Mouse (Mus musculus): ENCODE measurements around the gene Eps8l1.
"Not testable (repeated sequence)": the region's sequence is repeated elsewhere in the genome, so short reads cannot be mapped to it uniquely, and the experiment has no call there.

The Eps8l1 gene

GRCm38 (mm10) chr7:4460576-4461434 is at the start of gene Eps8l1:
Gene Eps8l1 (plus strand): TSS chr7:4460674.
- DNase-seq (ENCODE audit: low spot score in 2 of 2), result no peak

DNA sequence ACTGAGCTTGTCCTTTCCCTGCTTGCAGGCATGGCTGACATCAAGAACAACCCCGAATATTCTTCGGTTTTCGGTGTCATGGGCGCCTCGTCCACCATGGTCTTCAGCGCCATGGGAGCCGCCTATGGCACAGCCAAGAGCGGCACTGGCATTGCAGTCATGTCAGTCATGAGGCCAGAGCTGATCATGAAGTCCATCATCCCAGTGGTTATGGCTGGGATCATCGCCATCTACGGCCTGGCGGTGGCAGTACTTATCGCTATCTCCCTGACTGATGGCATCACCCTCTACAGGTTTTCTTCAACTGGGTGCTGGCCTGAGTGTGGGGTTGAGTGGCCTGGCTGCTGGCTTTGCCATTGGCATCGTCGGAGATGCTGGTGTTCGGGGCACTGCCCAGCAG is 48.1 kb upstream of the Eps8l1 start:
- not testable (repeated sequence) for DNase-seq (ENCODE audit: low spot score in 2 of 2)

GRCm38 (mm10) chr7:4419681-4420080 is 40.8 kb upstream of the Eps8l1 start:
- no peak for DNase-seq (ENCODE audit: low spot score in 2 of 2)

DNA sequence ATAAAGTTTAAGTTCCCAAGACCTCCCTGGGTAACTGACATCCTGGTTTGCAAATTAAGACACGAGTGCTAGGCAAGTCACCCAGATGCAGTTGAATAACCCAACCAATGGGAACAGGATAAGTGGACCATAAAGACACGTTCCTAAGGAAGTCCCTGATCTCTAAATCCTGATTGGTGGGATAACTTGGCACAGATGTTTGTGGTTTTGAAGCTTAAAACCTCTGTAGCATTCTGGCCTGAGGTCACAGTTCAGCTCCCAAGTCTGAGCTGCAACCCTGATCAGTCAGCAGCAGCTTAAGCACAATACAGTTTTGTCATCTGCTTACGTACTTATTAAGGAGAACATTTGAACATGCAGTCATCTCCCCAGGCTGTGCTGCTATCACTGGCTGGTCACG is 40.2 kb upstream of the Eps8l1 start:
- DNase-seq (ENCODE audit: low spot score in 2 of 2), result no peak

DNA sequence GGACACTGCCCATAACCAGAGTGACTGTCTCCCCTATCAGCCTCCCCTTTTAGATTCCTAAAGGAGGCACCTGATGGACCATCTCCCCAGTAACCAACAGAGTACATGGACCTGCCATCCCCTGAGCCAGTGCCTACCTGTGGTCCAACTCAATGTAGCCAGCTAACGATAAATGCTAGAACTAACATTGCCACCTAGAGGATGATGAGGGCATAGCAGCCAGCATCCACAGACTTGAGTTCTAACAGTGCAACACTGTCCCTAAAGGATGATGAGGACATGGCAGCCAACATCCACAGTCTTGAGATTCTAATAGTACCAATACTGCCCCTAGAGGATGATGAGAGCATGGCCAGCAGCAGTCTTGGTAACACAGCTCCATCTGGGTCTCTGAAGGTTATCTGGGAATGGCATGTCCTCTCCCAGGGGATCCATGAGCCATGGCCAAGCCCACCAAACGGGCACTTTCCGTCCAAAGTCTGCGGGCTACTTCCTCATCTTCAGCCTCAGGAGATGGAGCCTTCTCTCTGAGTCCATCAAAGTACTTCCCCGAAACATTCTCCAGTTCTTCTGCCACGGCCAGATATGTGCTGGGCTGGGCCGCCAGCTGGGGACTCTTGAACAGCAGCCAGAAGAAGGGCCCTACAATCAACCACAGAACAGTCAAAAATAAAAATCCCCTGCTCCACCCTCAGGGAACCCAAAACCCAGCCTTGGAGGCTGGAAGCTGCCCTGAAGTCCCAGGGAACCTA is 33.1 kb upstream of the Eps8l1 start:
- DNase-seq (ENCODE audit: low spot score in 2 of 2), result peak; percentile 68 to 90

DNA sequence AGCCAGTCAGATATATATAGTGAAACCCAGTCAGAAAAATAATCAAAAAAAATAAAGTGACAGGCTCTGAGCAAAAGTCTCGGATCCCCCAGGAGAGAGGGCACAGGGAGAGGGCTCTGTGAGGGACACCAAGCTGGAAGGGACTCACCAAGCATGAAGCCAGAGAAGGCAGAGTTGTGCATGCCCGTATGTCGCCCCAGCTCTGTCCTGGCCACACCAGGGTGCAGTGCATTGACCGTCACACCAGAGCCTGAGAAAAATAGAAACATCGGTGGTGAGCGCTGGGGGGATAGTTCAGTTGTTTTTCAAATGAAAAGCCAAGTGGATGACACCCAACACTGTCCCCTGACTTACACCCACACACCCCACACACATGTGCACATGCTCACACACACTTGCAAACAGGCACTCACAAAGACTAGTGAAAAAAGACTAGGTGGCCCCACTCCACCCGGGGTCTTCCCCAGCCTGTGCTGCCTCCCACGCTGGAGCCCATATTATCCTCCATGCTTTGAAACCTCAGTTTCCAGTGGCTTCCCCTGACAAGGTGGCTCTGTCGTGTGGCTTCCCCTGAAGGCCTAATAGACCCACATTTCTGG is 30.1 kb upstream of the Eps8l1 start:
- no peak for DNase-seq (ENCODE audit: low spot score in 2 of 2)

- DNase-seq (ENCODE audit: low spot score in 2 of 2), result peak; percentile 53 to 83
Measured at GRCm38 (mm10) chr7:4431548-4431947, 28.9 kb upstream of the Eps8l1 start.

GRCm38 (mm10) chr7:4432026-4432425 is 28.4 kb upstream of the Eps8l1 start:
- no peak for DNase-seq (ENCODE audit: low spot score in 2 of 2)

GRCm38 (mm10) chr7:4437721-4438120 is 22.8 kb upstream of the Eps8l1 start:
- peak in 1 of 2 experiments; percentile 4 for DNase-seq (ENCODE audit: low spot score in 2 of 2)

- DNase-seq (ENCODE audit: low spot score in 2 of 2), result no peak
Measured at GRCm38 (mm10) chr7:4440549-4440948, 19.9 kb upstream of the Eps8l1 start.

DNA sequence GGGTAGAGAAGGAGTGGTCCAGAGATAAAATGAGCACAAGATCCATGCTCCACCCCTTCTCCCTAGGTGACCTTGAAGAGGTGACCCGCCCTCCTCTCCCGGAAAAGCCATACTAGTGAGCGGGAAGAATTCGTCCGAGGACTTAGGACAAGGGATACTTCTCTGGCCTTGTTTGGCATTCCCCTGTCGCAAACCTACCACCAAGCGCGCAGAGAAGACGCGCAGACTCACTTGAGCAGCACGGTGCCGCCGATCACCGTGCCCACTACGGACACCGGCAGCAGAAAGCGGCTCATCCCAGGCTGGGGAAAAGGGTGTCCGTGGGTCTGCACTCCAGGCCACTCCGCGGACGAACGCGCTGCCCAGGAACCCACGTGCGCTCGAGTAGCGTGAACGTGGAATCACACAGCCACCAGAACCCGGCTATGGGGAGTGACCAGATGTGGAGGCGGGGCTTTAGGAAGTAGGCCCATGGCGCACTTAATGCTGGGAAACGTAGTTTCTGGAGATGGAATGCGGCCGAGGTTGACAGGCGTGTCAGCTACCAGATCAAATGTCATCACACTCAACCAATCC is 15.2 kb upstream of the Eps8l1 start, which contains the start of gene Rdh13:
Rdh13 (minus strand) TSS at position 434 of the 576 bp plus-strand sequence.
- peak; percentile 60 to 86 for DNase-seq (ENCODE audit: low spot score in 2 of 2)

DNA sequence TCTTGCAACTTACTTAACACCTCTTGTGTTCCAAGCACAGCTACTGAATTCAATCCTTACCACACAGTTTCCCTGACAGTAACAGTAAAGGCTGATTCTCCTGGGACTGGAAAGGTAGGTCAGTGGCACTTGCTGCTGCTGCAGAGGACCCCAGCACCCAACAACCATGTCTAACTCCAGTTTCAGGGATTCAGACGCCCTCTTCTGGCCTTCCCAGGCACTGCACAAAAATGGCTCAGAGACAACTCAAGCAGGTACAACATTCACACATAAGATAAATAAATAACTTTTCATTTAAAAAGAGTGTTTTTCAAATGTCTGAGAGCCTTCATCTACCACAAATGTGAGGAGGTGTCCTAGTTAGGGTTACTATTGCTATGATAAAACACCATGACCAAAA is 13.3 kb upstream of the Eps8l1 start:
- DNase-seq (ENCODE audit: low spot score in 2 of 2), result peak in 1 of 2 experiments; percentile 32

DNA sequence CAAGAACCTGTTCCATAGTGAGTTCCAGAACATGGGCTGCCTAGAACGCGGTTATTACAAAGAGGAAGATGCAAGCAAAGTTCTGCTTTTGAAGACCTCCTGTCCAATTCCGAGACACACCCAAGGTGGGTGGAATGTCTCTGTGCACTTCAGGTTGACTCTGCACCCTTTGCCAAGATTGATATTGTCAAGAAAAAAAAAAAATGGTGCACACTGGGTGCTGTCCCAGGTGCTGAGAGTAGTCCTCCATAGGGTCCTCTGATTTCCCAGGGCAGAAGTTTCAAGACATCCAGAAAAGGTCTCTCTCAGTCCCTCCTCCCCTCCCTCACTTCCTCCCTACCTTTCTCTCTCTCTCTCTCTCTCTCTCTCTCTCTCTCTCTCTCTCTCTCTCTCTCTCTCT is 12.0 kb upstream of the Eps8l1 start:
- no peak for DNase-seq (ENCODE audit: low spot score in 2 of 2)

DNA sequence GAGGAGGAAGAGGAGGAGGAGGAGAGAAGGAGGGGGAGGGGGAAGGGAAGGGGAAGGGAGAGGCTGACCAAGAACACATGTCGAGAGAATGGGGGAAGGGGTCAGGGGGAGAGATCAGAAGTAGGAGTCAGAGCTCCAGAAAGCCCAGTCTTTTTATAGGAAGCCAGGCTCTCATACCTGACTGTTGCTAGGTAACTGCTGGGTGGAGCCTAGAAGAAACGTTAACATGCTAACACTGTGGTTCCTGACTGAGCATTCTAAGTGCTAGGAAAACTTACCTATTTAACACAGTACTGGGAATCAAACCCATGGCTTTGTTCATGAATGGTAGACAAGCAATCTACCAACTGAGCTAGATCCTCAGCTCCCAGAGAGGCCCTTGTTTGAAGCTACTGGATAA is 11.3 kb upstream of the Eps8l1 start:
- DNase-seq (ENCODE audit: low spot score in 2 of 2), result no peak

GRCm38 (mm10) chr7:4452644-4453043 is 7.8 kb upstream of the Eps8l1 start:
- DNase-seq (ENCODE audit: low spot score in 2 of 2), result no peak

- no peak for DNase-seq (ENCODE audit: low spot score in 2 of 2)
Measured at GRCm38 (mm10) chr7:4464194-4464824, 3.8 kb downstream of the Eps8l1 start.

DNA sequence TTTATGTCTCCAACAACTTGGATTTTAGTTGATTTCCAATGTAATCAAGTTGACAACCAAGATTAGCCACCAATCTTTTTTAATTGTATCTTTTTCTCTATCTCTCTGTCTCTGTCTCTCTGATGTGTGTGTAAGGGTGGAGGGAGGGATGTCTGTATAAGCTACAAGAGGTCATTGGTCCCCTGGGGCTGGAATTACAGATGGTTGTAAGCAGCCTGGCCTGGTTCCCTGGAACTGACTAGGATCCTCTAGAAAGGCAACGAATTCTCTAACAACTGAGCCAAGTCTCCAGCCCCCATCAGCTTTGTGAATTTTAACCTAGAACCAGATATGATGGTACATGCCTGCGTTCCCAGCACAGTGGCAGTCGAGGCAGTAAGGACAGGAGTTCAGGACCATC is 7.3 kb downstream of the Eps8l1 start:
- no peak for DNase-seq (ENCODE audit: low spot score in 2 of 2)

DNA sequence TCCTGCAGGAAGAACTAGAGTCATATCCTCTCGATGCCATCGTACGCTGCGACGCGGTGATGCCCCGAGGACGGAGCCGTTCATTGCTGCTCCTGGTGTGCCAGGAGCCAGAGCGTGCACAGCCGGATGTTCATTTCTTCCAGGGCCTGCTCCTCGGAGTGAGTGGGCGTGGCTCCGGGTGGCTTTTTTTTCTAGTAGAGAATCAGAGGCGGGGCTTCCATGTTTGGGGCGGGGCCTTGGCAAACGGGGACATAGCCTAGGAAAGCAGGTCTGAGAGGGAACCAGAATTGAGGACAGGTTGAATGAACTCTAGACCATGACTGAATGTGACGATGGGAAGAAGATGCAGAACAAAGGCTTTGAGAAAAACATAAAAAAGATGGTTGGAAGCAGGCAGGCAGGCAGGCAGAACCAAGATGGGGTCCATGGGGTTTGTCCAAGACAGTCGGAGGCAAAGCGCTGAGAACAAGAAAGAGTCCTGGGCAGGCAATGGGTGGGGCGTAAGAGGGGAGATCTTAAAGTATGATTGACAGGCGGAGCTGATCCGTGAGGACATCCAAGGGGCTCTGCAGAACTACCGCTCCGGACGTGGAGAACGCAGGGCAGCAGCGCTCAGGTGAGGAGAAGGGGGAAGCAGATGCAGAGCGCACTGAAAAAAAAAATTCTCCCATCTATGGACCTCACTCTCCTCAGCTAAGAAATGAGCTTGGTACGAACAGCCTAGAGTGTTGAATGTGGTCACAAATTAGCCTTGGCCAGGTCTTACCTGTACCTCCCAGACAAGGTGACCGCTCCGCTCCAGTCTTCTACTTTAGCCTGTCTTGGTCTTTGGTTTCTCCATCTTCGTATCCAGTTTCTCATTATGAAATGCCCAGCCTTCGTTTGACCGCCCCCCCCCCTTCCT is 10.1 kb downstream of the Eps8l1 start:
- DNase-seq (ENCODE audit: low spot score in 2 of 2), result peak in 1 of 2 experiments; percentile 47

GRCm38 (mm10) chr7:4471179-4471555 is 10.7 kb downstream of the Eps8l1 start:
- DNase-seq (ENCODE audit: low spot score in 2 of 2), result peak in 1 of 2 experiments; percentile 58

DNA sequence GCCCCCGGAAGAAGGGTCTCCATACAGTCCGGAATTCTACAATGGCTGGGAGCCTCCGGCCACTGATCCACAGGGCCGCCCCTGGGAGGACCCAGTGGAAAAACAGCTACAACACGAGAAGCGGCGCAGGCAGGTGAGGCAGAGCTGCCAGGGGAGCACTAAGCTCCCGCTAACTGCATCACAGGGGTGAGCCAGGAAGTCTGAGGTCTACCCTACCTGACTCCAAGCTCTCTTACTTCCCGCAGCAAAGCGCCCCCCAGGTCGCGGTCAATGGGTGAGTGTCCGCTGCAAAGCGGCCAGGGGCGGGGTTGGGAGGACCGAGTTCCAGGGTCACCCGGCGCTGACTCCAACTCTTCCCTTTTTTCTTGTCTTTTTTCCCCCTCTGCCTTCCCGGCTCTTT is 13.5 kb downstream of the Eps8l1 start:
- no peak for DNase-seq (ENCODE audit: low spot score in 2 of 2)
